Mouse (Mus musculus) embryonic facial prominence, embryonic 14.5 days (tissue): ENCODE results near the gene Lcor. TPM values are rescaled to one million over a fixed set of nuclear protein-coding genes. Genes with fewer than 3 reads are reported as not detected.

ENCODE experiments used
- ATAC-seq: fragments of 200-750 bp; cut with Nextera tagmentation; 2 replicates; pipeline ENCODE4 v1.8.0; 2017; ENCODE audit warnings: low read depth, moderate number of reproducible peaks, moderate TSS enrichment
- DNase-seq: peaks from one replicate; pipeline ENCODE4 v3.0.0-alpha.2; 2015; ENCODE audit warnings: low spot score
- H3K27ac ChIP-seq: fragments of 300-500 bp; sonication (generic); replicated peaks from 2 replicates; pipeline ENCODE4 v1.5.1; 2014; ENCODE audit warnings: low read depth, mild to moderate bottlenecking, low read length, moderate library complexity
- H3K27me3 ChIP-seq: fragments of 300-500 bp; sonication (generic); replicated peaks from 2 replicates; pipeline ENCODE4 v1.6.1; 2014; ENCODE audit warnings: low read length; ENCODE audit not compliant: control insufficient read depth, insufficient read depth
- H3K36me3 ChIP-seq: fragments of 300-500 bp; sonication (generic); 2 replicates; pipeline ENCODE4 v1.6.1; 2014; ENCODE audit warnings: low read length, mixed read lengths; ENCODE audit not compliant: control insufficient read depth, insufficient read depth
- H3K4me1 ChIP-seq: fragments of 300-500 bp; sonication (generic); 2 replicates; pipeline ENCODE4 v1.6.1; 2014; ENCODE audit warnings: antibody characterized with exemption, low read length; ENCODE audit not compliant: control insufficient read depth, insufficient read depth
- H3K4me2 ChIP-seq: fragments of 300-500 bp; sonication (generic); 2 replicates; pipeline ENCODE4 v1.6.1; 2014; ENCODE audit warnings: low read depth, mild to moderate bottlenecking, low read length, moderate library complexity, mixed read lengths
- H3K4me3 ChIP-seq: fragments of 300-500 bp; sonication (generic); 2 replicates; pipeline ENCODE4 v1.5.1; 2014; ENCODE audit warnings: low read depth, mild to moderate bottlenecking, low read length
- H3K9ac ChIP-seq: fragments of 300-500 bp; sonication (generic); 2 replicates; pipeline ENCODE4 v1.6.1; 2014; ENCODE audit warnings: low read depth, mild to moderate bottlenecking, low read length, moderate library complexity, mixed read lengths
- H3K9me3 ChIP-seq: fragments of 300-500 bp; sonication (generic); 2 replicates; pipeline ENCODE4 v1.6.1; 2016; ENCODE audit warnings: low read length; ENCODE audit not compliant: control insufficient read depth
- WGBS: fragments of 180-500 bp; shearing (Covaris S2); extraction: QIAGEN DNeasy Blood & Tissue Kit; methylation state at CpG from one replicate; pipeline ENCODE4 v1.1.7; 2014; 5-methylcytosine and 5-hydroxymethylcytosine counted together
- polyA plus RNA-seq: library from polyadenylated mRNA; unstranded; fragments of >200 nt; fragmentation: Nextera tagmentation; extraction: Ambion mirVana; gene quantifications from 2 replicates; pipeline ENCODE4 v1.2.1, GENCODE M21; 2014

Gene Lcor
- polyA plus RNA-seq = 9.7 and 10.5 TPM in 2 replicates

DNA sequence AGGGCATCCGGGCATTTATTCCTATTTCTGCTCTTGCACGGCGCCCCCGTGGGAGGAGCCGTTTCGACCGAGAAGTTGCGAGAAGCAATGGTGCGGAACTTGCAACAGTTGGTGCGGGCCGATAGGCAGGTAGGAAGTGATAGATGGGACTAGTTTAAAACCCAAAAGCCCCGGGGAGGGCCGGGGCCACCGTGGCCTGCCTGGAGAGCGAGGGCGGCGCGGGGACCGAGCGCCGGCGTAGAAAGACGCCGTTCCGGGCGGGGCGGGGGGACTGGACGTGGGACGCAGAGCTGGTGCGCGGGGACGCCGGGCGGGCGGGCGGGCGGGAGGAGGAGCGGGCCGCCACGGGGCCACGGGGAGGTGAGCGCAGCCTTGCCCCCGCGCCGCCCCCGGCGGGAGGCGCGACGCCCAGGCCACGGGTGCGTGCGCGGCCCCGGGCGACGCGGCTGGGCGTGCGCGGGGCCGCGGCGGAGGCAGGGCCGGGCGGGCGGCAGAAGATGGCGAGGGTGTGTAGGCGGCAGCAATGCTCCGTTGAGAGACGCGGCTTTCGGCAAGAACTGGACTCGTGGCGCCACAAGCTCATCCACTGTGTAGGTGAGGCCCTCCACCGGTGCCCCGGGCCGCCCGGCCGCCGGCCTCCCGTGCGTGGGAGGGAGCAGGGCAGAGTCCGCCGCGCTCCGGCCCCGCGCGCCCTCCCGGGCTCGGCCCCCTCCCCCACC is at the start of gene Lcor:
Gene Lcor (plus strand): TSS at position 448 of the 719 bp plus-strand sequence.
- WGBS = under 1% methylated on average over 11 of the region's 92 CpGs
- peak within 1 kb of the TSS; percentile 95 for H3K4me3 ChIP-seq
- peak within 1 kb of the TSS; percentile 96 for H3K27ac ChIP-seq
- ATAC-seq = peak; percentile 94
- no peaks in the 10 kb centered on the region for H3K36me3 ChIP-seq
- no peaks in the 10 kb centered on the region for H3K27me3 ChIP-seq
- peak within 1 kb of the TSS; percentile 90 for H3K9ac ChIP-seq
- no peaks in the 10 kb centered on the region for H3K9me3 ChIP-seq
- peak; percentile 88 for DNase-seq
- peaks cover 12% of the 10 kb centered on the region for H3K4me1 ChIP-seq
- peak within 1 kb of the TSS; percentile 84 for H3K4me2 ChIP-seq

DNA sequence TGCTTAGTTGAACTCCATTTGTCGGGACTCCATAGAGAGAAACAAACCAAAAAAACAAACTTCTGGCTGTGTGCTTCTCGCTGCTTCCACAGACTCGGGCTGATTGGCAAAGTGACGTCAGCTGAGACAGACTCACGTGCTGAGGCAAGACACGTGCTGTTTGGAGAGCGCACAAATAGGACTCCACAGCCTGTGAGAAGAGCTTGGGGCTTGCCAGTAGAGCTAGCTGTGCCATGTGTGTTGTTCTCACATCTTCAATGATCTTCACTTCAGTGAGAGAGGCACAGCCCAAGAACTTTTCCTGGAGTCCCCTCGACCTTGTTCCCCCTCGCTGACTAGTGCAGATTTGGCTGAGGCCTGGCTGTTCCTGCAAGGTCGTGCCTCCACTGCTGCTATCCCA is 47.1 kb upstream of the Lcor start:
- Histone ChIP-seq H3K4me1 (no peaks in the 10 kb centered on the region), H3K4me2 (no peak overlapping the region), H3K27me3 (no peaks in the 10 kb centered on the region), H3K36me3 (no peaks in the 10 kb centered on the region), H3K9me3 (no peaks in the 10 kb centered on the region), H3K9ac (no peak overlapping the region), H3K4me3 (no peak overlapping the region), H3K27ac (no peak overlapping the region)
- ATAC-seq = no peak
- DNase-seq = no peak
- WGBS = 81% methylated on average over 10 of the region's 10 CpGs

DNA sequence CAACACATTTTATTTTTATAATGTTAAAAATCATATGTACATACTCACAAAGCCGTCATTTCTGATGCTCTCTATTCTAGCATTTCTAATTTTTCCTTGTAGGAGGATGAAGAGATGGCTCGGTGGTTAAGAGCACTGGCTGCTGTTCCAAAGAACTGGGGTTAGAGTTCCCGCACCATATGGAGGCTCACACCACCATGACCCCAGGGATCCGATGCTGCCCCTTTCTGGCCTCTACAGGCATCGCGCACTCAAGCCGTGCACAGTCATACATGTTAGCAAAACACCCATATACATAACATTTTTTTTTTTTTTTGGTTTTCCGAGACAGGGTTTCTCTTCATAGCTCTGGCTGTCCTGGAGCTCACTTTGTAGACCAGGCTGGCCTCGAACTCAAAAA is 46.0 kb upstream of the Lcor start:
- DNase-seq = no peak
- H3K27ac ChIP-seq = no peak overlapping the region
- no peak for ATAC-seq
- no peaks in the 10 kb centered on the region for H3K36me3 ChIP-seq
- no peaks in the 10 kb centered on the region for H3K9me3 ChIP-seq
- peaks cover 6% of the 10 kb centered on the region for H3K27me3 ChIP-seq
- no peak overlapping the region for H3K9ac ChIP-seq
- H3K4me2 ChIP-seq = no peak overlapping the region
- no peaks in the 10 kb centered on the region for H3K4me1 ChIP-seq
- WGBS = 91% methylated on average over 9 of the region's 9 CpGs
- no peak overlapping the region for H3K4me3 ChIP-seq

DNA sequence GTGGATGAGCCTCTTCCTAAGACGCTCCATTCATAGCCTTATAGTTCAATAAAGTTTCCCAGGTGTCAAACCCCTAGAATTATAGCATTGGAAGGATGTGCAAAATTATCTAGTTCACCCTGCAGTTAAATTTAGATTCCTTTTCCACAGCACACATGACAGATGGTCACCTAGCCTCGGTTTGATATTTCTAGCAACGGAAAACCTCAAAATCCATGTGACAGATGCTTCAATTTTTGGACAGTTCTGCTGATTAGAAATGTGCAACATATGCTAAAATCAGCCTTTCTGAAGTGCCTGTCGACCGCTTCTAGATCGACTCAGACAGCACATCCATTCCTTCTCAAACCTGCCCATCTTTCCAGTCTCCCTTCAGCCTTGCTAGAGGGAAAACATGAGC is 43.5 kb upstream of the Lcor start:
- 0 out of 2 replicates have a peak, but pooled peaks cover 4% of the 10 kb centered on the region for H3K4me1 ChIP-seq
- H3K9me3 ChIP-seq = no peaks in the 10 kb centered on the region
- H3K27me3 ChIP-seq = peaks cover 17% of the 10 kb centered on the region
- ATAC-seq (no peak), DNase-seq (no peak)
- H3K4me2 ChIP-seq = no peak overlapping the region
- no peak overlapping the region for H3K9ac ChIP-seq
- 84% methylated on average over 6 of the region's 6 CpGs for WGBS
- H3K4me3 ChIP-seq = no peak overlapping the region
- no peaks in the 10 kb centered on the region for H3K36me3 ChIP-seq
- no peak overlapping the region for H3K27ac ChIP-seq

DNA sequence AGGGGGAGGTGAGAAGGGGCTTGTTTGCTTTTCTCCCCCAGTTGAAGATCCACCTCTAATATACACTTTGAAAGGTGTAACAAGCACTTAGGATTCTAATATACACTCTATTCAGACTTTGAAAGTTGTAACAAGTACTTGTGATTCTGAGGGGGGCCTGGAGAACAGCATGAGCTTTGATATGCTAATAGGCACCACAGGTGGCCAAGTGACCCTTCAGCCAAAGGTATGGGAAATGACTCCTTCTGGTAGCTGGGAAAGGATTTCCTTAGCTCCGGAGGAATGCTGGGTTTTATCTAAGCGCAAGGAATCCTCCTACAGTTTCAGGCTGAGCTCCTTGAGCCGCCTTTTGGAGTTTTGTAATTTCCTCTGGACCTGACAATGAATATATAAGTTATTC is 41.0 kb upstream of the Lcor start:
- no peak for ATAC-seq
- no peak overlapping the region for H3K27ac ChIP-seq
- no peaks in the 10 kb centered on the region for H3K9me3 ChIP-seq
- H3K4me2 ChIP-seq = no peak overlapping the region
- DNase-seq = no peak
- no peaks in the 10 kb centered on the region for H3K36me3 ChIP-seq
- H3K9ac ChIP-seq = no peak overlapping the region
- peaks cover 4% of the 10 kb centered on the region; the same call in 1 of the 2 replicates for H3K4me1 ChIP-seq
- no peak overlapping the region for H3K4me3 ChIP-seq
- whole genome bisulfite sequencing = 18% methylated on average over 3 of the region's 3 CpGs
- H3K27me3 ChIP-seq = peaks cover 17% of the 10 kb centered on the region

DNA sequence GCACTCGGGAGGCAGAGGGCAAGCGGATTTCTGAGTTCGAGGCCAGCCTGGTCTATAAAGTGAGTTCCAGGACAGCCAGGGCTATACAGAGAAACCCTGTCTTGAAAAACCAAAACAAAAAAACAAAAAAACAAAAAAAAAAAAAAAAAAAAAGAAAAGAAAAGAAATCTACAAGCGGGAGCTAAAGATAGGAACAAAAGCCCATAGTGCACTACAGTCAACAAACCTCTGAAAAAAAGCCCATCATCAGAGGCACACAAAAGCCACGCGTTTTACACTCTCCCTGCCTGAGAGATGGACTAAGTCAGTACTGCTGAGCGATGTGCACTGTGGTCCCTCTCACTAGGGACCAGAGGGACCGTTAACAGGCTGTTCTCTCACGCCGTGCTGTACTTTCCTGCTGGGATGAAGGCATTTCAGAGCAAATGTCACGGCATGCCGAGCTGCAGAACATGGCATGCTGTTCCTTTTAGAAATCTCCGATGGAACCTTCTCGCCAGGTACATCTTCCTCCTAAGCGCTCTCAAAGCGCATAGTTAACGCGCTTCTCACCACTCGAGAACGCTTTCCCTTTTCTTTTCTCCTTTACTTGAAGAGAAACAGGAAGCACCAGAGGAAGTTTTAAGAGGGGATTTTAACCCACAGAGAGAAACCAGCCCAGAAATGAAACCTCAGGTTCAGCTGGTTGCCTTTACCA is 40.4 kb upstream of the Lcor start:
- peaks cover 17% of the 10 kb centered on the region for H3K27me3 ChIP-seq
- H3K9me3 ChIP-seq = no peaks in the 10 kb centered on the region
- peak overlapping the region; percentile 58 for H3K4me2 ChIP-seq
- ATAC-seq (no peak), DNase-seq (no peak)
- H3K36me3 ChIP-seq = no peaks in the 10 kb centered on the region
- H3K27ac ChIP-seq = no peak overlapping the region
- WGBS = 17% methylated on average over 20 of the region's 20 CpGs
- 0 out of 2 replicates have a peak overlapping the region, but pooled peaks have one; percentile 31 for H3K9ac ChIP-seq
- H3K4me1 ChIP-seq = peaks cover 4% of the 10 kb centered on the region; the same call in 1 of the 2 replicates
- H3K4me3 ChIP-seq = peak overlapping the region; percentile 31

DNA sequence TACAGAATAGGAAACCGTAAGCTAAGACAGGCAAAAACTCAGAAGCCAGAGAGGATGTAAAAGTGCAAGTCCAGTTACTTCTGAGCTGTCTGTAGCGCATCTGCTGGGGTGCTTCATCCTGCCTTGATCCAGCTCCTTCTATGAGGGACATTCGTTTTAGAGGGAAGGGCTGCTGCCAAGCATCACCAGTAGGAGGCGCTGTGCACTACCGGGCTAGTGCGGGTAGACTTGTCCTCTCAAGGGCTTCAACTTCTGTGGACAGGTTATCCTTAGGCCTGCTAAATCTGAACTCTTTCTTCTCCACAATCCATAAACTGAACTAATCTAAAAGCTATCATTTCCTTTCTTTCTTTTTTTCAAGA is 39.8 kb upstream of the Lcor start:
- H3K9ac ChIP-seq = 0 out of 2 replicates have a peak overlapping the region, but pooled peaks have one; percentile 31

DNA sequence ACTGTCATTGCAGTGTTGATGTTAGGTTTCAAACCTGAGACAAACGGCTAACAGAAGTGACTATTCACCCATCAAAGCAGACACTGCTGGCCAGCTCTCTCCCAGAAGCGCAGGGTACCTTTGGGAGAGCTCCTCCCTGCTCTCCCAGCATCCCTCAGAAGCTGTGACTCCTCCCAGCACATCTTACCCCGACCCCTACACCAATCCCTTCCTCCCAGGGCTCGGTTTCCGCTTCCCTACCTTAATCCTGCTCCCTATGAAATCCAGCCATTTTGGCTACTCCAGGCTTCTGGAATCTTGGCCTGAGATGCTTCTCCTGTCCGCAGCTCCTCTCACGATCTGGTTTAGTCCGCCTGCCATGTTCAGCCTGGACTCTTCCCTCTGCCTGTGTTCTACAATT is 37.9 kb upstream of the Lcor start:
- no peak for ATAC-seq
- 56% methylated on average over 8 of the region's 8 CpGs for WGBS

More for the DNA sequence above, 39.8 kb upstream of the Lcor start:
- ATAC-seq = no peak
- Histone ChIP-seq H3K4me3 (peak overlapping the region; percentile 31), H3K4me2 (peak overlapping the region; percentile 58), H3K27ac (no peak overlapping the region), H3K9me3 (no peaks in the 10 kb centered on the region), H3K36me3 (no peaks in the 10 kb centered on the region), H3K4me1 (peaks cover 4% of the 10 kb centered on the region; the same call in 1 of the 2 replicates), H3K27me3 (peaks cover 17% of the 10 kb centered on the region)
- peak; percentile 30 for DNase-seq
- 15% methylated on average over 6 of the region's 6 CpGs for WGBS

More for the DNA sequence above, 37.9 kb upstream of the Lcor start:
- no peak overlapping the region for H3K4me3 ChIP-seq
- H3K9ac ChIP-seq = no peak overlapping the region
- H3K9me3 ChIP-seq = no peaks in the 10 kb centered on the region
- H3K27me3 ChIP-seq = peaks cover 17% of the 10 kb centered on the region
- H3K27ac ChIP-seq = no peak overlapping the region
- DNase-seq = no peak
- H3K36me3 ChIP-seq = no peaks in the 10 kb centered on the region
- peaks cover 4% of the 10 kb centered on the region; the same call in 1 of the 2 replicates for H3K4me1 ChIP-seq
- no peak overlapping the region for H3K4me2 ChIP-seq
